Comparison of ENCODE assay signal across 8 mouse cellular contexts in the genomic region with DNA sequence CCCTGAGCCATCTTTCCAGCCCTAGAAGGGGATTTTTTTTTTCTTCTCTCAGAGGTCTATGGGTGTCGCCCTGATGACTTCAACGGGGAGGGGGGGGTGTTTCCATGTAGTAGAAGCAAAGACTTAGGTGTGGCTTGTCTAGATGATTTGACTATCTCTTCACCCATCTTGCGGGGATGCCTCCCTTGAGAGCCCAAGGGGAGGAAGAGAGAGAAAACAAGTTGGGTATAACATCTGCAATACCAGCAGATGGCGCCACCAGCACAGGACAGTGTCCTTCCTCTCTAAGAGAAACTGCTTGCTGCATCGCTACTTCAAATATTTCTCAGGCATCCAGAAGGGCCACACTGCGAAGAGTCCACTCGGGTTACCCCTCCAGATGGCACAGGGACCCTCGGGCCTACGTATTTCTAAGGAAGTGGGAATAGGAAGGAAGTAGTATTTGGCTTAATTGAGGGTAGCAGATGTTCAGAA. TPM values are rescaled to one million over a fixed set of nuclear protein-coding genes. Genes with fewer than 3 reads are reported as not detected.
A peak's percentile ranks its signal among the peaks of the same experiment; 100 is the strongest.
DNase-seq lines count a peak whose midpoint lies in the region; ATAC-seq lines count a peak whose summit lies in the region.

No protein-coding gene starts in this region.

- peak; percentile 82 to 91 for DNase-seq in adrenal gland, adult (ENCODE audit: inconsistent age in 2 of 2, low spot score in 1 of 2)
- DNase-seq in gastrocnemius, adult 8-10 months (ENCODE audit: low spot score in 2 of 2), result peak; percentile 69 to 78
- peak; percentile 80 to 88 for DNase-seq in left cerebral cortex, postnatal 14 days (ENCODE audit: low spot score in 2 of 2)
- peak; percentile 91 for DNase-seq in mesoderm, embryonic 11.5 days (ENCODE audit: low read depth, low spot score)
- DNase-seq in right cerebral cortex, postnatal 36 days (ENCODE audit: low spot score in 2 of 2), result peak; percentile 53 to 60
- DNase-seq in urinary bladder, postnatal 4 days (ENCODE audit: low spot score in 2 of 2), result peak; percentile 63 to 90

- ATAC-seq in common myeloid progenitor, adult 5-6 weeks (replicated peaks; ENCODE audit: low read depth, poor library complexity, severe bottlenecking), result peak; percentile 93
- ATAC-seq in inflammation-experienced regulatory T-cells, adult 6 months, result peak; percentile 97

- intact Hi-C loops in left cerebral cortex, postnatal 14 days (cut with DNase I), result loop anchor here (5.0 to 10.0 kb wide), 4 partner anchors 54 to 232 kb away; no protein-coding TSS in a partner anchor

RNA-seq across cellular contexts. Expression of gene Smbd1, which starts 2.6 kb away (rescaled TPM):
- total RNA-seq in common myeloid progenitor, adult 5-6 weeks (2017), result not detected in 2 replicates
- total RNA-seq in gastrocnemius, adult 8-10 months (2022), result not detected
- not detected for polyA plus RNA-seq in inflammation-experienced regulatory T-cells, adult 6 months (2017; shearing (Covaris generic))
- total RNA-seq in left cerebral cortex, postnatal 14 days (2021), result not detected

RNA-seq across cellular contexts. Expression of gene Muc20, which starts 15.7 kb away (rescaled TPM):
- total RNA-seq in common myeloid progenitor, adult 5-6 weeks (2017), result not detected in 2 replicates
- total RNA-seq in gastrocnemius, adult 8-10 months (2022), result under 1 TPM; 0.34 to 0.70 (median 0.42) TPM
- 1 to 10 TPM in 1 of 3 experiments, not detected in 2; 2.3 TPM for polyA plus RNA-seq in inflammation-experienced regulatory T-cells, adult 6 months (2017; shearing (Covaris generic))
- total RNA-seq in left cerebral cortex, postnatal 14 days (2021), result not detected

Comparison
In these comparisons a context has a peak if more than half of its experiments do, and no peak if none do; other contexts are left out.
1. Peak in every context shown above with its lines: DNase-seq and ATAC-seq.